Comparison of ENCODE assay signal across 27 mouse cellular contexts in the genomic region with DNA sequence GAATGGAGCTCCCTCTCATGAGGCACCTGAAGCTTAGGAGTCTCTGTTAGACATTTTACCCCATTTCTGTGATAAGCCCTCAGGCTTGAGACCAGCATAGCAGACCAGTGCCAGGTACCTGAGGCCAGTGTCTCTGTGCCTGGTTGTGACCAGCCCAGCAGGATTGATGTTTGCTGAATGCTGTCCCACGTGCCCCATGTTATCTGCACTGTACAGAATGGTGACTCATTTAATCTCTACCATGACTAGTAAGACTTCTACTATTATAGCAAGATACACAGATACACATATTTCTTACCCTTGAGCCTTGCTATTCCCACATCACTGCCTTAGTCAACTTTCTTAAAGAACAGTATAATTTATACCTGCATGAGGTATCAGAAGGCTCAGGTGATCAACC. TPM values are rescaled to one million over a fixed set of nuclear protein-coding genes. Genes with fewer than 3 reads are reported as not detected.
DNase-seq lines count a peak whose midpoint lies in the region; ATAC-seq and TF ChIP-seq lines count a peak whose summit lies in the region.
"Had no signal": no experiment of that assay in that cellular context is flagged by ENCODE, and none has a peak within 500 bp of the region (broad histone marks: within the 10 kb centered on the region; RNA-seq: fewer than 3 reads in every experiment).

No protein-coding gene starts in this region.

- H3K79me2 ChIP-seq in MEL (ENCODE audit: control insufficient read depth, insufficient read depth, low read length, poor library complexity), result no peaks in the 10 kb centered on the region

- intact Hi-C loops in heart, postnatal 25 days (cut with DNase I), result no loop called here

- H3K9ac ChIP-seq in heart, embryonic 13.5 days, result no peak overlapping the region
- no peak overlapping the region for H3K9ac ChIP-seq in MEL (ENCODE audit: control insufficient read depth, low read depth, low read length, poor library complexity, severe bottlenecking)
- H3K9ac ChIP-seq in liver, embryonic 15.5 days, result no peak overlapping the region
- no peak overlapping the region for H3K9ac ChIP-seq in stomach, embryonic 16.5 days (ENCODE audit: low read length)
- H3K9ac ChIP-seq: hindbrain, embryonic 13.5 days; limb, embryonic 12.5 days had no signal

- peaks cover 5% of the 10 kb centered on the region; the same call in 1 of the 2 replicates for H3K4me1 ChIP-seq in heart, embryonic 13.5 days
- H3K4me1 ChIP-seq in MEL (ENCODE audit: control insufficient read depth in 1 of 2, insufficient read depth in 2 of 2, low read length in 2 of 2), result peaks cover 0 to 3% of the 10 kb centered on the region in 2 experiments; a peak in 2 of 4 replicates
- 0 out of 2 replicates have a peak, but pooled peaks cover 4% of the 10 kb centered on the region for H3K4me1 ChIP-seq in liver, embryonic 15.5 days (replicated peaks)
- peaks cover 5% of the 10 kb centered on the region; the same call in 1 of the 2 replicates for H3K4me1 ChIP-seq in stomach, embryonic 16.5 days (ENCODE audit: control insufficient read depth, insufficient read depth, low read length)
- H3K4me1 ChIP-seq: hindbrain, embryonic 13.5 days; limb, embryonic 12.5 days had no signal

- DNase-seq in heart, postnatal 25 days (ENCODE audit: low spot score), result no peak
- peak; percentile 48 for DNase-seq in MEL (ENCODE audit: low read depth, low spot score)
- DNase-seq in layer of hippocampus, adult 9-10 months (ENCODE audit: low spot score), result no peak
- DNase-seq: adrenal gland, postnatal 10 days; B cell, adult 2 months; cerebellum, adult 11 months; cerebellum, postnatal 10 days; gastrocnemius, postnatal 25 days; heart, adult 18-20 months; heart, postnatal 4 days; kidney, adult 9 months; kidney, postnatal 10 days; layer of hippocampus, adult 9-11 months; lung, adult 18-20 months; lung, postnatal 4 days; midbrain, embryonic 14.5 days; thymus, adult 18-20 months; thymus, postnatal 25 days had no signal

- no peak for TF ChIP-seq CTCF in MEL (IDR thresholded peaks at IDR 0.05 in 2 of 3, conservative IDR thresholded peaks at IDR 0.05 in 1 of 3; ENCODE audit: control insufficient read depth in 1 of 3, insufficient read depth in 1 of 3, low read depth in 2 of 3, low read length in 3 of 3, poor library complexity in 1 of 3, severe bottlenecking in 1 of 3)

- no peak for TF ChIP-seq POLR2A in MEL (IDR thresholded peaks at IDR 0.05; ENCODE audit: control insufficient read depth in 1 of 2, insufficient read depth in 1 of 2, low read depth in 1 of 2, low read length in 2 of 2, poor library complexity in 1 of 2)

- H3K9me3 ChIP-seq in heart, embryonic 13.5 days, result no peaks in the 10 kb centered on the region
- no peaks in the 10 kb centered on the region for H3K9me3 ChIP-seq in MEL (replicated peaks; ENCODE audit: insufficient read depth, low read length)
- H3K9me3 ChIP-seq in liver, embryonic 15.5 days (replicated peaks), result no peaks in the 10 kb centered on the region
- no peaks in the 10 kb centered on the region for H3K9me3 ChIP-seq in stomach, embryonic 16.5 days (replicated peaks; ENCODE audit: control insufficient read depth, low read length)
- H3K9me3 ChIP-seq: hindbrain, embryonic 13.5 days; limb, embryonic 12.5 days had no signal

- 38% methylated on average over 1 of the region's 1 CpGs for WGBS in heart, embryonic 13.5 days
- 24% methylated on average over 1 of the region's 1 CpGs for WGBS in liver, embryonic 15.5 days (ENCODE audit: insufficient replicate concordance)
- WGBS in stomach, embryonic 16.5 days, result 64% methylated on average over 1 of the region's 1 CpGs

- H3K4me3 ChIP-seq in heart, embryonic 13.5 days, result no peak overlapping the region
- H3K4me3 ChIP-seq in MEL (ENCODE audit: control insufficient read depth in 1 of 2, insufficient read depth in 1 of 2, low read depth in 2 of 2, low read length in 2 of 2), result no peak overlapping the region
- no peak overlapping the region for H3K4me3 ChIP-seq in liver, embryonic 15.5 days (replicated peaks)
- H3K4me3 ChIP-seq in stomach, embryonic 16.5 days (replicated peaks; ENCODE audit: low read length), result no peak overlapping the region
- H3K4me3 ChIP-seq: hindbrain, embryonic 13.5 days; limb, embryonic 12.5 days had no signal

- H3K27me3 ChIP-seq in heart, embryonic 13.5 days (replicated peaks), result no peaks in the 10 kb centered on the region
- no peaks in the 10 kb centered on the region for H3K27me3 ChIP-seq in MEL (ENCODE audit: control insufficient read depth in 1 of 2, insufficient read depth in 2 of 2, low read length in 2 of 2)
- no peaks in the 10 kb centered on the region for H3K27me3 ChIP-seq in liver, embryonic 15.5 days
- no peaks in the 10 kb centered on the region for H3K27me3 ChIP-seq in stomach, embryonic 16.5 days (ENCODE audit: control insufficient read depth, insufficient read depth, low read length)
- H3K27me3 ChIP-seq: hindbrain, embryonic 13.5 days; limb, embryonic 12.5 days had no signal

- H3K27ac ChIP-seq in heart, embryonic 13.5 days (replicated peaks), result no peak overlapping the region
- H3K27ac ChIP-seq in MEL (ENCODE audit: control insufficient read depth, low read depth, low read length), result no peak overlapping the region
- no peak overlapping the region for H3K27ac ChIP-seq in liver, embryonic 15.5 days (replicated peaks)
- no peak overlapping the region for H3K27ac ChIP-seq in stomach, embryonic 16.5 days (ENCODE audit: low read length)
- H3K27ac ChIP-seq: hindbrain, embryonic 13.5 days; limb, embryonic 12.5 days had no signal

- peaks cover 50% of the 10 kb centered on the region for H3K36me3 ChIP-seq in heart, embryonic 13.5 days
- peaks cover 7 to 14% of the 10 kb centered on the region in 2 experiments for H3K36me3 ChIP-seq in MEL (ENCODE audit: control insufficient read depth in 1 of 2, insufficient read depth in 2 of 2, low read length in 2 of 2)
- H3K36me3 ChIP-seq in liver, embryonic 15.5 days (replicated peaks), result peaks cover 32% of the 10 kb centered on the region
- peaks cover 8% of the 10 kb centered on the region; the same call in 1 of the 2 replicates for H3K36me3 ChIP-seq in stomach, embryonic 16.5 days (ENCODE audit: control insufficient read depth, insufficient read depth, low read length)

- peak; percentile 49; the same call in 1 of the 2 replicates for ATAC-seq in heart, embryonic 13.5 days (ENCODE audit: extremely low read depth, insufficient number of reproducible peaks, low FRiP score, low TSS enrichment)
- ATAC-seq in liver, embryonic 15.5 days (ENCODE audit: insufficient read depth), result peak; percentile 32; the same call in 1 of the 2 replicates
- ATAC-seq in stomach, embryonic 16.5 days (ENCODE audit: insufficient read depth, low FRiP score), result 0 out of 2 replicates have a peak, but pooled peaks have one; percentile 53
- ATAC-seq in granulocyte monocyte progenitor cell, adult 5-6 weeks (replicated peaks; ENCODE audit: poor library complexity, severe bottlenecking), result no peak
- ATAC-seq: forebrain, embryonic 14.5 days; intestine, embryonic 16.5 days; lung, postnatal 0 days had no signal

- H3K4me2 ChIP-seq in heart, embryonic 13.5 days, result no peak overlapping the region
- no peak overlapping the region for H3K4me2 ChIP-seq in liver, embryonic 15.5 days
- H3K4me2 ChIP-seq in stomach, embryonic 16.5 days (ENCODE audit: low read depth, low read length), result no peak overlapping the region
- H3K4me2 ChIP-seq: hindbrain, embryonic 13.5 days; limb, embryonic 12.5 days had no signal

- TF ChIP-seq EP300 in MEL (IDR thresholded peaks at IDR 0.05; ENCODE audit: low read depth in 1 of 2, low read length in 2 of 2), result peak; percentile 69 to 77

- no peak for TF ChIP-seq RAD21 in MEL (IDR thresholded peaks at IDR 0.05; ENCODE audit: low read depth, low read length)

TF ChIP-seq in MEL, 35 proteins besides CTCF, POLR2A, EP300 and RAD21 (continues in another document):
- peak; percentile 80 for TF ChIP-seq USF1 (IDR thresholded peaks at IDR 0.05; ENCODE audit: low read depth, low read length)
- TF ChIP-seq JUND (IDR thresholded peaks at IDR 0.05; ENCODE audit: low read depth, low read length), result peak; percentile 82
- no peak for TF ChIP-seq GABPA (IDR thresholded peaks at IDR 0.05; ENCODE audit: low read depth, low read length)
- TF ChIP-seq NELFE (IDR thresholded peaks at IDR 0.05; ENCODE audit: low read depth, low read length), result no peak
- TF ChIP-seq MYC (IDR thresholded peaks at IDR 0.05; ENCODE audit: low read depth, low read length), result peak; percentile 74; the same call in 1 of the 2 replicates
- TF ChIP-seq GATA1 (IDR thresholded peaks at IDR 0.05; ENCODE audit: low read depth, low read length), result peak; percentile 73
- peak; percentile 50; the same call in 1 of the 2 replicates for TF ChIP-seq TAL1 (IDR thresholded peaks at IDR 0.05; ENCODE audit: low read length)
- peak; percentile 59; the same call in 1 of the 2 replicates for TF ChIP-seq TCF12 (IDR thresholded peaks at IDR 0.05; ENCODE audit: low read depth, low read length)
- TF ChIP-seq ZC3H11A (IDR thresholded peaks at IDR 0.05; ENCODE audit: low read depth, low read length), result no peak
- TF ChIP-seq ETS1 (IDR thresholded peaks at IDR 0.05; ENCODE audit: low read depth, low read length), result 0 out of 2 replicates have a peak, but pooled peaks have one; percentile 22

RNA-seq across cellular contexts. Expression of gene Slc1a4, which starts 26.9 kb away (rescaled TPM):
- 7.8 and 8.1 TPM in 2 replicates for polyA plus RNA-seq in heart, embryonic 13.5 days (2015; fragmentation: Nextera tagmentation; extraction: Ambion mirVana)
- 1 to 10 TPM; 1.7 TPM for total RNA-seq in heart, postnatal 25 days (2021)
- total RNA-seq in MEL (2012; rRNA removed), result 21.7 and 40.8 TPM in 2 replicates
- polyA plus RNA-seq in MEL (2012; ENCODE audit: insufficient read depth in 1 of 2, insufficient read length in 2 of 2, low read depth in 1 of 2, low replicate concordance in 2 of 2, missing spikeins in 1 of 2), result 10 to 100 TPM in 1 of 2 experiments, not detected in 1; 32.3 TPM
- 9.6 and 12.0 TPM in 2 replicates for polyA plus RNA-seq in liver, embryonic 15.5 days (2015; fragmentation: Nextera tagmentation; extraction: Ambion mirVana)
- 18.9 and 21.3 TPM in 2 replicates for polyA plus RNA-seq in stomach, embryonic 16.5 days (2015; fragmentation: Nextera tagmentation; extraction: Ambion mirVana)
- 0.73 and 1.2 TPM in 2 replicates for total RNA-seq in granulocyte monocyte progenitor cell, adult 5-6 weeks (2014; fragmentation: Nextera tagmentation)
- total RNA-seq in granulocyte monocyte progenitor cell, adult 5-6 weeks (2017), result 0.36 and 0.47 TPM in 2 replicates

RNA-seq across cellular contexts. Expression of gene Cep68, which starts 56.4 kb away (rescaled TPM):
- 28.0 and 28.9 TPM in 2 replicates for polyA plus RNA-seq in heart, embryonic 13.5 days (2015; fragmentation: Nextera tagmentation; extraction: Ambion mirVana)
- 10 to 100 TPM; 44.9 to 52.1 TPM for total RNA-seq in heart, postnatal 25 days (2021)
- 20.0 and 22.2 TPM in 2 replicates for total RNA-seq in MEL (2012; rRNA removed)
- polyA plus RNA-seq in MEL (2012; ENCODE audit: insufficient read depth in 1 of 2, insufficient read length in 2 of 2, low read depth in 1 of 2, low replicate concordance in 2 of 2, missing spikeins in 1 of 2), result 10 to 100 TPM in 1 of 2 experiments, not detected in 1; 24.7 TPM
- 7.0 and 7.1 TPM in 2 replicates for polyA plus RNA-seq in liver, embryonic 15.5 days (2015; fragmentation: Nextera tagmentation; extraction: Ambion mirVana)
- polyA plus RNA-seq in stomach, embryonic 16.5 days (2015; fragmentation: Nextera tagmentation; extraction: Ambion mirVana), result 24.7 and 25.6 TPM in 2 replicates
- 40.0 and 41.2 TPM in 2 replicates for total RNA-seq in granulocyte monocyte progenitor cell, adult 5-6 weeks (2014; fragmentation: Nextera tagmentation)
- 23.3 and 23.7 TPM in 2 replicates for total RNA-seq in granulocyte monocyte progenitor cell, adult 5-6 weeks (2017)
